Mouse (Mus musculus): ENCODE results near the gene Atp5l. TPM values are rescaled to one million over a fixed set of nuclear protein-coding genes. Genes with fewer than 3 reads are reported as not detected.

Atp5l gene
- polyA plus RNA-seq, 2 experiments = 418 to 630 TPM

DNA sequence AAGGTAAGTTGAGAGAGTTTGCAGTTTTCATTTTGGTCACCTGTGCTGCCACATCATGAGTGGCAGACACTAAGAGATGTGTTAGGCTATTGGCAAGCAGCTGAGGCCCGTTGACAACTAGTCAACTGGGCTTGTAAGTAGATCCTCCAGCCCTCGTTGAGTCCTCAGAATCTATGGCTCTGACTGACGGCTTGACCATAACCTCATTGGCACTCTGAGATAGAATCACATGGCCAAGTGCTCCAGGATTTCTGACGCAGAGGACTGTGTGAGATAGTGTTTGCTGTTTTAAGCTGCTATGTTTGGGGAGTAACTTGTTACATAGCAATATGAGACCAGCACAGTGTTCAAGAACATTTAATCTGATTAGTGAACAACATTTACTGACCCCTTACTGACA lies 21.2 kb upstream of the Atp5l start:
- Histone ChIP-seq H3K9ac (replicated peaks) (no peak overlapping the region), H3K4me3 (ENCODE audit: insufficient read depth in 1 of 2, low read depth in 2 of 2, low read length in 2 of 2) (no peak overlapping the region), H3K27ac (no peak overlapping the region), H3K4me1 (replicated peaks; ENCODE audit: control insufficient read depth in 2 of 2, insufficient read depth in 2 of 2, low read length in 1 of 2) (no peaks in the 10 kb centered on the region), H3K27me3 (ENCODE audit: control insufficient read depth, insufficient read depth, low read length) (no peaks in the 10 kb centered on the region), H3K4me2 (ENCODE audit: low read depth) (no peak overlapping the region), H3K36me3 (replicated peaks; ENCODE audit: control insufficient read depth, insufficient read depth, low read depth) (peaks cover 31% of the 10 kb centered on the region), H3K9me3 (ENCODE audit: control insufficient read depth, low read length) (no peaks in the 10 kb centered on the region)
- ATAC-seq (ENCODE audit: insufficient read depth) (no peak), DNase-seq (ENCODE audit: low read depth in 3 of 3, low spot score in 3 of 3) (no peak)
- 79% methylated on average over 4 of the region's 4 CpGs for WGBS (ENCODE audit: insufficient replicate concordance)
- no peak for TF ChIP-seq EP300 (IDR thresholded peaks at IDR 0.05; ENCODE audit: low read depth)
- no peak for TF ChIP-seq CTCF (IDR thresholded peaks at IDR 0.05; ENCODE audit: low read depth)

GRCm38 (mm10) chr9:44921543-44921942 lies 1.0 kb upstream of the Atp5l start:
- Histone ChIP-seq H3K9me3 (ENCODE audit: control insufficient read depth, low read length) (no peaks in the 10 kb centered on the region), H3K4me3 (ENCODE audit: insufficient read depth in 1 of 2, low read depth in 2 of 2, low read length in 2 of 2) (peak overlapping the region; percentile 78 to 99; a peak in 3 of 4 replicates), H3K27me3 (ENCODE audit: control insufficient read depth, insufficient read depth, low read length) (no peaks in the 10 kb centered on the region), H3K4me2 (ENCODE audit: low read depth) (peak overlapping the region; percentile 92), H3K9ac (replicated peaks) (peak overlapping the region; percentile 100), H3K27ac (peak overlapping the region; percentile 68), H3K36me3 (replicated peaks; ENCODE audit: control insufficient read depth, insufficient read depth, low read depth) (no peaks in the 10 kb centered on the region; the same call in 1 of the 2 replicates), H3K4me1 (replicated peaks; ENCODE audit: control insufficient read depth in 2 of 2, insufficient read depth in 2 of 2, low read length in 1 of 2) (peaks cover 3 to 4% of the 10 kb centered on the region in 2 experiments; a peak in 3 of 4 replicates)
- TF ChIP-seq CTCF (IDR thresholded peaks at IDR 0.05; ENCODE audit: low read depth) (no peak), EP300 (IDR thresholded peaks at IDR 0.05; ENCODE audit: low read depth) (no peak)
- ATAC-seq (ENCODE audit: insufficient read depth) (no peak), DNase-seq (ENCODE audit: low read depth in 3 of 3, low spot score in 3 of 3) (no peak)
- WGBS (ENCODE audit: insufficient replicate concordance) = 78% methylated on average over 2 of the region's 2 CpGs

DNA sequence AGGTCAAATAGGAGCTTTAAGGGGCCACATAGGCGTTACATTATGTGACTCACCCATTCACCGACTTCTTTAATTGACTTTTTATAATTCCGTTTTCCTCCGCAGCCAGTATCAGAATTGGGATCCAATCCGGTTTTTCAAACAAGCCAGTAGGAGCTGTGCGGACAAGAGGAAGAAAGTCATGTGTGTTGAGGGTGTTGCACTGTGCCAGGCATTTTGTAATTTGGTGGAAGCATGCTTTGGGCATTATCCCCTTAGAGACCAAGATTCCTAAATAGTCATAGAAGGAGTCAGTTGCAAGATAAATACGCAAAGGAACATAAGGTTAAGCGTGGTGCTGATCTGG lies 554 bp upstream of the Atp5l start:
- DNase-seq (ENCODE audit: low read depth in 3 of 3, low spot score in 3 of 3) = no peak
- peak overlapping the region; percentile 92 for H3K4me2 ChIP-seq (ENCODE audit: low read depth)
- no peaks in the 10 kb centered on the region for H3K9me3 ChIP-seq (ENCODE audit: control insufficient read depth, low read length)
- 0% methylated on average over 8 of the region's 8 CpGs for WGBS (ENCODE audit: insufficient replicate concordance)
- no peaks in the 10 kb centered on the region for H3K27me3 ChIP-seq (ENCODE audit: control insufficient read depth, insufficient read depth, low read length)
- H3K27ac ChIP-seq = peak overlapping the region; percentile 68
- TF ChIP-seq EP300 (IDR thresholded peaks at IDR 0.05; ENCODE audit: low read depth) (no peak), CTCF (IDR thresholded peaks at IDR 0.05; ENCODE audit: low read depth) (no peak)
- H3K36me3 ChIP-seq (replicated peaks; ENCODE audit: control insufficient read depth, insufficient read depth, low read depth) = no peaks in the 10 kb centered on the region; the same call in 1 of the 2 replicates
- peaks cover 3 to 4% of the 10 kb centered on the region in 2 experiments; a peak in 3 of 4 replicates for H3K4me1 ChIP-seq (replicated peaks; ENCODE audit: control insufficient read depth in 2 of 2, insufficient read depth in 2 of 2, low read length in 1 of 2)
- peak; percentile 75 for ATAC-seq (ENCODE audit: insufficient read depth)
- peak overlapping the region; percentile 100 for H3K9ac ChIP-seq (replicated peaks)
- peak overlapping the region; percentile 78 to 99 for H3K4me3 ChIP-seq (ENCODE audit: insufficient read depth in 1 of 2, low read depth in 2 of 2, low read length in 2 of 2)

DNA sequence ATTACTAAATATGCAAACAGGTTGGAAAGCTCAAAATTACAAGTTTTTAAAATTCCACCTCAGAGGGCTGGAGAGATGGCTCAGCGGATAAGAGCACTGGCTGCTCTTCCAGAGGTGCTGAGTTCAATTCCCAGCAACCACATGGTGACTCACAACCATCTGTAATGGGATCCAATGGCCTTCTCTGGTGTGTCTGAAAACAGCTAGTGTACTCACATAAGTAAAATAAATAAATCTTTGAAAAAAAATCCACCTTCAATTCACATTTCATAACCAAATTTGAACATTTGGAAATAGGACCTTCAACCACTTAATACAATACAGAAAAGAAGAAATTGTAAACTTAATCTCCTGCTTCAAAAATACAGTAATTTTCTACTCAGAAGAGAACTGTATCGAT lies 936 bp downstream of the Atp5l start:
- H3K4me3 ChIP-seq (ENCODE audit: insufficient read depth in 1 of 2, low read depth in 2 of 2, low read length in 2 of 2) = peak overlapping the region; percentile 78 to 99
- ATAC-seq (ENCODE audit: insufficient read depth) (no peak), DNase-seq (ENCODE audit: low read depth in 3 of 3, low spot score in 3 of 3) (no peak)
- H3K36me3 ChIP-seq (replicated peaks; ENCODE audit: control insufficient read depth, insufficient read depth, low read depth) = no peaks in the 10 kb centered on the region
- peaks cover 3 to 4% of the 10 kb centered on the region in 2 experiments; a peak in 3 of 4 replicates for H3K4me1 ChIP-seq (replicated peaks; ENCODE audit: control insufficient read depth in 2 of 2, insufficient read depth in 2 of 2, low read length in 1 of 2)
- peak overlapping the region; percentile 100 for H3K9ac ChIP-seq (replicated peaks)
- H3K27ac ChIP-seq = no peak overlapping the region
- no peaks in the 10 kb centered on the region for H3K9me3 ChIP-seq (ENCODE audit: control insufficient read depth, low read length)
- TF ChIP-seq CTCF (IDR thresholded peaks at IDR 0.05; ENCODE audit: low read depth) (no peak), EP300 (IDR thresholded peaks at IDR 0.05; ENCODE audit: low read depth) (no peak)
- H3K27me3 ChIP-seq (ENCODE audit: control insufficient read depth, insufficient read depth, low read length) = no peaks in the 10 kb centered on the region
- 16% methylated on average over 2 of the region's 2 CpGs for WGBS (ENCODE audit: insufficient replicate concordance)
- peak overlapping the region; percentile 92 for H3K4me2 ChIP-seq (ENCODE audit: low read depth)

DNA sequence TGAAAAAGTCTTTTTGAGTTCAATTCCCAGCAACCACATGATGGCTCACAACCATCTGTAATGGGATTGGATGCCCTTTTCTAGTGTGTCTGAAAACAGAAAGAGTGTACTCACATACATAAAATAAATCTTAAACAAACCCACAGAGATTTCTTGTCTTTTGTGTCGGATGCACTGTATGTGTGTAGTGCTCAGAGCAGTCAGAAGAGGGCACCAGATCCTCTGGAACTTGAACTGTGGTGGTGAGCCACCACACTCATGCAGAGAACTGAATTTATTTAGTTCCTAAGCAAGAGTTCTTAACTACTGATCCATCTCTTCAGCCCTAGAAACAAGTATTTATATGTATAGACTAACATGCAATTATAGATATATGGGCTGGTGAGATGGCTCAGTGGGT lies 4.3 kb downstream of the Atp5l start:
- DNase-seq (ENCODE audit: low read depth in 3 of 3, low spot score in 3 of 3) = peak in 1 of 3 experiments; percentile 14
- TF ChIP-seq CTCF (IDR thresholded peaks at IDR 0.05; ENCODE audit: low read depth) (peak; percentile 64), EP300 (IDR thresholded peaks at IDR 0.05; ENCODE audit: low read depth) (no peak)

More for the DNA sequence above, 4.3 kb downstream of the Atp5l start:
- Histone ChIP-seq H3K27ac (no peak overlapping the region), H3K9ac (replicated peaks) (no peak overlapping the region), H3K9me3 (ENCODE audit: control insufficient read depth, low read length) (no peaks in the 10 kb centered on the region), H3K4me2 (ENCODE audit: low read depth) (no peak overlapping the region), H3K27me3 (ENCODE audit: control insufficient read depth, insufficient read depth, low read length) (no peaks in the 10 kb centered on the region), H3K4me1 (replicated peaks; ENCODE audit: control insufficient read depth in 2 of 2, insufficient read depth in 2 of 2, low read length in 1 of 2) (peaks cover 0 to 3% of the 10 kb centered on the region in 2 experiments; a peak in 3 of 4 replicates), H3K36me3 (replicated peaks; ENCODE audit: control insufficient read depth, insufficient read depth, low read depth) (peaks cover 16% of the 10 kb centered on the region), H3K4me3 (ENCODE audit: insufficient read depth in 1 of 2, low read depth in 2 of 2, low read length in 2 of 2) (no peak overlapping the region)
- 35% methylated on average over 1 of the region's 1 CpGs for WGBS (ENCODE audit: insufficient replicate concordance)
- ATAC-seq (ENCODE audit: insufficient read depth) = no peak
